Mouse (Mus musculus): ENCODE results near the gene Tcf19.

- TF ChIP-seq CTCF (IDR thresholded peaks at IDR 0.05; ENCODE audit: extremely low read depth, insufficient read length, insufficient replicate concordance, low read depth, low read length) (no peak), POLR2A (IDR thresholded peaks at IDR 0.05; ENCODE audit: low read depth, low read length) (no peak)
Observed at GRCm38 (mm10) chr17:35556186-35556765, 39.7 kb upstream of the Tcf19 start.

All from small intestine, adult 2 months (tissue).